Mouse (Mus musculus) mouse embryonic stem cell (cell line): ENCODE data around the gene Poc1a.

Source experiments
- in situ Hi-C, 2 experiments: fragments of 300-500 bp; cut with MboI; formaldehyde crosslinking; loops; 1 replicate in 1 of 2; 3 replicates in 1 of 2; pipeline ENCODE4 v1.14.3; 2019 to 2020; ENCODE audit warnings: low sequenced_read_pairs in 2 of 2, low pct_unique_long_range_greater_than_20kb in 1 of 2, mixed read lengths in 1 of 2; ENCODE audit not compliant: unreplicated experiment in 1 of 2

Gene Poc1a

DNA sequence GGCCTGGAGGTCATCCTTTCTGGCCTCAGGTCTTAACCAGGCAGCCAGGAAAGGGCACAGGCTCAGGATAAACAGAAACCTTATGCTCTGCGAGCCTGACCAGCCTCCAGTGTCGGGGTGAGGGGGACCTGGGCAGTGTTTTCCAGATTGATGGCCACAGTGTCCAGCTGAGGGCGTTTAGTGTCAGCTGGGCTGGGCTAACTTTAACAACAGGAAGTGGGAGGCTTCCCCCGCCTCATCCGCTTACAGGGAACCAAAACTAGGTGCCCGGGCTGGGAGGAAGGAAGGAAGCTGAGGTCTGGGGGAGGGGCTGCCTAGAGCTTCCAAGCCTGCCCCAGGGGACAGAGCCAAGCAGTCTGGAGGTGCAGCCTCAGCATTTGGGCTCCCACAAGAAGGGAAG is 90.9 kb downstream of the Poc1a start:
- in situ Hi-C loops = no loop called here

DNA sequence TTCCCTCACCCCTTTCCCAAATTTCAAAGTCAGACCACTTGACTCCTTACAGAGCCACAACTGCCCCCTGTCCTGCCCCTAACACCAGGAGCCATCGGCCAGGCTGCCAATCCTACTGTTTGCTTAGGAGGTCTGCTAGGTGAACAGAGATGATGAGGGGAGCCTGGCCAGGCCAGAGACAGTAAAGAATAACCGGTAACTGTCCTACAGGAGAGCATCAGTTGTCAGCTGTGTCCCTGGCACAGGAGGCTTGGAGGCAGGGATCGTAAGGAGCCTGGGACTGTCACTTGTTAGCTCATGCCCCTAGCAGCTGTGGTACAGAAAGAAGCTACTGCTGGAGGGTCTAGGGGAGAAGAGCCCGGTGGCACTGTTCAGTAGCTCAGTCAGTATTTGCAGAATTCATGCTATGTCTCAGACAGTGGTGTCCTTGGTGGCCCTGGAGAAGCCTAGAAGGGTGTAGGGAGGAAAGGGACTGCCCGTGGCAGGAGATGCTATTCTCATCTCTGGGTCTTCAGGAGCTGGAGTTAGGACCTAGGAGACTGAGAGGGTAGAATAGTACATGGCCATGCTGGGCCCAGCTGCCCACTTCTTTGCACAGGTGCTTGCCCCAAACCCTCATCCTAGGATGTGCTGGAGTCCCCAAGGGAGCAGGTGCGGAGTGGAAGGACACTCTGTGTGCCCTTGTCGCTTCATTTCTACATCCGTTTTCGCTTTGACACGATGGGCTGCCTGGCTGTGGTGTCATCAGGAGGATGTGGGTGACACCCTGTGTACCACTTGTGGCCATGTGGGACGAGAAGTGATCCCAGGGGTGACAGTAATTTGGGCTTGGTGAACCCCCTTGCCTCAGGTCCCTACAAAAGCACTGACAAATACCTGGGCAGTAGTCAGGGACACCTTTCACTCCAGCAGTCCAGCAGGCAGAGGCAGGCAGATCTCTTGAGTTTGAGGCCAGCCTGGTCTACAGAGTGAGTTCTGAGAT is 91.9 kb downstream of the Poc1a start:
- in situ Hi-C loops = no loop called here

DNA sequence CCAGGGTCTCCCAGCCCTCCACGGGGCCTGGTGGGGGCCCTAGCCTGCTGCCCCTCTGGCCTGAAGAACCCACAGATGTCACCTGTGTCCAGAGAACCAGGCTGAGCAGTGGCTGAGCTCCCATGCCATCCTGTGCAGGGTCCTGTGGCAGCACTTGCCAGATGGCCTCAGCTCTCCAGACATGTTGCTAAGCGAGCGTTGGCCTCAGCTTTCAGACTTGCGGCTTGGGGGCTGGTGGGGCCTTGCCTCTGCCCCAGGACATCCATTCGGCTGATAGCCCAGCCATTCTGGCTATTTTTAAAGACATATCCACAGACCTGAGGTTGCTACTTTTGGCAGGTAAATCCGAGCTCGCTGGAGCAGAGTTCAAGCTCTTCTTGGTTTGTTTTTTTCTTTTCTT is 93.1 kb downstream of the Poc1a start:
- in situ Hi-C loops = no loop called here

DNA sequence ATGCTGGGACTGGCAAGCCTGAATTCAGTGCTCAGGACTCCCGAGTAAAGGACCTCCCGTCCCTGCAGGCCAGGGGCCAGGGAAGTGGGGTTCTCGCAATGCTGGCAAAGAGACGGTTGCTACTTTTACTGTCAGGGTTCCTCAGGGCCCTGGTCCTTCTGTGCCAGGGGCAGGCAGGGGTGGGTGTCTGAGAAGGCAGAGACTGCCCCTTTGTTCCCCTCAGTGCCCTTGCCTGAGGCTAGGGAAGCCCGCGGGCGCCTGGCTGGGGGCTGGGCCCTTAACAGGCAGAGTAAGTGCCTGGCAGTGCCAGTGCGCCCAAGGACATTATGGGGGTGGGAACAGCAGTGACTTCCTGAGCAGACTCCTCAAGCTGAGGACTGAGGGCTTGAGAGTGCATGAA is 96.4 kb downstream of the Poc1a start:
- in situ Hi-C loops = no loop called here

DNA sequence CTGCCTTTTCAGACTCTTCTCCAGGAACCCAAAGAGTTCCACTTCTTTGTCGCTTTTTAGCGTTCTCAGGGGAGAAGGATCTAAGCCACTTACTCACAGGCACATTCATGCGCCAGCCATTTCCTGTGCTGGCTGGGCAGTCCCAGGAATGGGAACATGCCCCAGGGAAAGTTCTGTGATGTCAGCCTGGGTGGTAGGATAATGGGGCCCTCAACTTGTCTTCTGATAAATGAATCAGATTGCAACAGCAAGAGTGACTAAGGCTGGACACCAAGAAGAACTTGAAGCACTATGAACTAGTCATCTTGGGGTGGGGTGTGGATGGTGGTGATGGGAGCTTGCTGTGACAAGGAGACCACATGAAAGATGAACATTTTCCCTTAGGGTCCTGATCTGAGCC is 97.2 kb downstream of the Poc1a start:
- in situ Hi-C loops = no loop called here

DNA sequence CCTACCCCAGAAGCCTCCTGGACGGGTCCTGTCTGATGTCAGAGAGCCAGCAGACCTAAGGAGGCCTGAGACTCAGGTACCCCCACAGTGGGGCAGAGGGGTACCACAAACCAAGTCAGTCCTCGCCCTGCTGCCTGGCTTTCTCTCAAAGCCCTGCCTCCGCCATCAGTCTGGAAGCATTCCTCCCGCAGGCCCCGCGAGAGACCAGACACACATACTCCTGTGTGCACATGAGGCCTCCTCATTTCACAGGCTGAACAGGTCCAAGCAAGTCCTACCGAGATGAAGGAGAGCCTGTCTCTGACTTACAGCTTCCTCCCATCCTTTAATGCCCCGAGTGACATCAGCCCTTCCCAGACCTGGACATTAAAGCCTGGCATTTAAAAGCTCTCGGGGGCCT is 97.9 kb downstream of the Poc1a start:
- in situ Hi-C loops = no loop called here

DNA sequence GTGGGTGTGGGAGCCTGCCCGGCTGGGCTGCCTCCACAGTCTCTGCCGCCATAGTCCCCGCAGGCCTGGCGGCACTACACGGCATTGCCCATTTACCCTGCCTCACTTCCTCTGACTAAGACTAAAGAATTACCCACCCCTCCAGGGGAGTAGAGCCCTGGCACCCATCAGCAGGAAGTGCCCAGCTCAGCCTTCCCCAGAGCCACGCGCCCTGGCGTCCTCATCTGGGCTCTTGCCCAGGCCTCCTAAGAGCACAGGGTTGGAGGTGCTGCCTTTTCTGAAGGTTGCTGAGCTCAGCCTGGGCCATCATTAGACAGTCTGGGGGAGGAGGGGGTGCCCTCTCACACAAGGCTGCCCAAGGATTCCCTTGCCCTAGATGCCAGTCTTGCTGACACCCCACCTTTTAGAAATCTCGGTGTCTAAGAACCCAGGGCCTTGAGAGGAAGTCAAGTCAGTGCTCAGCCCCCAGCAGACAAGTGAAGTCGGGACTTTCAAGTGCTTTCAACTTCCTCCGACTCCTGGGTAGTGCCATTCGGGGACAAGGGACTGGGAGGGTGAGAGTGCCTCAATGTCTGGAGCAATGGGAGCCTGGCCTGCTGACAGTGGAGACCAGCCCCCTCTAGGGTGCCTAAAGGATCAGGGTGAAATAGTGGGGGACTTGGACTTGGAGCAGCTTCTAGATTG is 105.5 kb downstream of the Poc1a start:
- in situ Hi-C loops = no loop called here

DNA sequence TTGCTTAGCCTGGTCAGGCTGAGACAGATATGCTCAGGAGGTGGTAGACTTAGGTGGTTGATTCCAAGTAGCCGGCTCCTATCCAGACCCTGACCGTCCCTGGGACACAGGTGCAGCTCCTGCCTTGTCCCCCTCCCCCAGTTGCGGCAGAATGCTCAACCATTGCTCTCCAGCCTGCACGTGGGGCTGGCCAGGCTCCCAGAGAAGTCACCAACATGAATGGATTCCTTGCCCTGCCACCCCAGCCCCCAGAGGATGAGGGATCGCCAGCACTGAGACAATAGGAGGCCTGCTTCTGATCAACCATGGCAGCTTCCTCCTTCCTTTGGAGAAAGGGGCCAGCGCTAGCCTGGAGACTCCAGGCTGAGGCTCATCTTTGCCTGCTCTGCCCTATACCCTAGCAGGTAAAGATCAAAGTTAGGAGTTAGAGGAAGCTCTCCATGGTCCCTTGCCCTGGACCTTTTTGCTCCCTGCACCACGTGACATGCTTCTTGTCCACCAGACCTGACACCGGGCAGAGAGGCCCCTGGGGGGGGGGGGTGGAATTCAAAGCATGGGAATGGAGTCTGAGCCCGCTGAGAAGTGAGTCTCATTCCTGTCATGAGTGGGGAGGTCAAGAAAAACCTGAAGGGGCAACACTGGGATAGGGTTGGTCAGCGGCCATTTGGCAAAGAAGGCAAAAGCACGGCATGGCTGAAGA is 112.1 kb downstream of the Poc1a start:
- in situ Hi-C loops = no loop called here

DNA sequence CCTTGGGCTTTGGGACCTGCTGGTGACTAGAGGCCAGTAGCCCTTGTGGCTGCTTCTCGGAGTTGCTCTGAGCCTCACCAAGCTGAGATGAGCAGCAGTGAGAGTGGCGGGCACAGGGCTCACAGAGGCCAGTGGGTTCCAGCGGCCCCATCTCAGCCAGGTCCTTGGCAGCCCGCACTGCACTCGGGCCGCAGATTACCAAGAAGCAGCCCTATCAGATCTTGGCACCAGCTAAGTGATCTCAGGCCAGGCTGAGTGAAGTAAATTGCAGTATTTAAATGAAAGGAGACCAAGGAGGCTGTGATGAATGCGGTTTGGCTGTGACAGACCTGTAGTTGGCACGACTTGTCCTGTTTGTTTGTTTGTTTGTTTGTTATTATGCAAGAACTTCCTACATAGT is 112.7 kb downstream of the Poc1a start:
- in situ Hi-C loops = no loop called here

DNA sequence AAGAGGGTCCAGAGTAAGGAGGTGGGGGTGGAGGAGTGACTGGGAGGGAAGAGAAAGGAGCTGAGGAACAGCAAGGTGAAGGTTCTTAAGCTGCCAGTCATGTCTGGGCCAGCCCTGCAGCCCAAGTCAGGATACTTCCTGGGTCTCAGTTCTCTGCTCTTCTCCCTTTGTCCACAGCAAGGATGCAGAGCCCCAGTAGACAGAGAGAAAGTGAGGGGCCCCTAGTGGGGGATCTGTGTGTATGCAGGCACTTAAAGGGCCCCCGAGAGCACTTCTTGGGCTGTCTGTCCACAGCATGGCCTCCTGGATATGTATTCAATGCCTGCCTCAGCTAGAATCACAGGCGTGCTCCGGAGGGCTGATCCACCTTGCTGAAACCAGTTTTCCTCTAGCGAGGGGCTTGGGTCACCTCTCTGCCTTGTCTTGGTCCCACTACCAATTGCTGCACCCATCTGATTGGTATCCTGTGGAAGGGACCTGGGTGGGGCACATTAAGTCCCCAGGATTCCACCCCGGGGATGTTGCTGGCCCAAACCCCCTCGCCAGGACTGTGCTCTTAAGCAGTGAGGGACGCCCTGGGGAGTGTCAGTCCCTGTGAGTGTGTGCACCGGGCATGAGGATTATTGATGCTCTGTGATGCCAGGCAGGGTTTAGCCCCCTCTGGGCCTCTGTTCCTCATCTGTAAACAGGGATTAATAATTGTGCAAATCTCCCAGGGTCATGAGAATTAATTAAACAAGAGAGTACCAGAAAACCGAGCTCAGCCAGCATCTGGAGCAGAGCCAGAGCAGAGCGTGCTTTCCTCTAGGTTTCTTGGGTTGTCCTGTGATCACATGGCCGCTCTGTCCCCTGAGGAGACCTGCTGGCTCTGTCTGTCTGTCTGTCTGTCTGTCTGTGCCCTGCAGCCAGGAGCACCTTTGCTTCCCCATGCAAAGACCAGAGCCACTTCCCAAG is 114.1 kb downstream of the Poc1a start:
- in situ Hi-C loops = no loop called here

DNA sequence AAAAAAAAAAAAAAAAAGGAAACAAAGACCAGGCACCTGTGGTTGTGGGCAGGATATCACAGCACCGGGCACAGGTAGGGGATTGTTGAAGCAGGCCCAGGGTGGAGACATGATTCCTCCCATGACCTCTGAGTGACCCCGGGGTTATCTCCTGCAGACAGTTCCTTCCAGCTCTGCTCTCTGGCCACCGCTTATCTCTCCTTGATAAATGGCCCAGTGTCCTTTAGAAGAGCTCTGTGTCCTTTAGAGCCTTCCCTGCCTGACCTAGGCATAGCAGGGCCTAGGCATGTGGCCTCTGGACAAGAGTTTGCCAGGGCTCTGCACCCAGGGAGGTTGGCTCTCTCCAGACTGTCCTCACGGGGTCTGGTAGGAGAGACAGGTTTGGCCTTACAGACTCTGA is 116.9 kb downstream of the Poc1a start:
- in situ Hi-C loops = no loop called here

DNA sequence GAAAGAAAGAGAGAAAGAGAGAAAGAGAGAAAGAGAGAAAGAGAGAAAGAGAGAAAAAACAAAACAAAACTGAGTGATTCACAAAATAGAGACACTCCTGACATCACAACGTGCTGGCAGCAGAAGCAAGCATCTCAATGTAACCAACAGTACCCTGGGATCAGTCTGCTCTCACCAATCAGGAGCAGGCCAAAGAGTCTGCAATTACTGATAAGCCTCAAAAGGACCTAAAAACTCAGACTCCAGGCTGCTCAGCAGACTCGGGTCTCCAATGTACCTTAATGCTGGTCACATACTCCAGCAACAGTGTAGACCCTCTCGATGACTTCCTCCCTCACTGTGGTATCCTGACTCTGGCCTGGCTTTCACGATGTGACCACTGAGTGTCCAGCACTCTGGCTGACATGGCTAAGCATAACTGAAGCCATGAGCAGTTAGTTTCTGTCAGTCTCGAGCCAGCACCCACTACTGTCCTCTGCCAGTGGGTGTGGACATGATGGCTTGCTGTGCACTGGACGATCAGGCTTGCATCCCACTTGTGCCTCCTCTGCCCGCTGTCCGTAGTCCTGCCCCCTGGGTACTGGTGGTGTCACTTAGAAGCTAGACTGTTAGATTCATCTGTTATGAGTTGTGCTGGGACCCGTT is 117.9 kb downstream of the Poc1a start:
- in situ Hi-C loops = no loop called here

DNA sequence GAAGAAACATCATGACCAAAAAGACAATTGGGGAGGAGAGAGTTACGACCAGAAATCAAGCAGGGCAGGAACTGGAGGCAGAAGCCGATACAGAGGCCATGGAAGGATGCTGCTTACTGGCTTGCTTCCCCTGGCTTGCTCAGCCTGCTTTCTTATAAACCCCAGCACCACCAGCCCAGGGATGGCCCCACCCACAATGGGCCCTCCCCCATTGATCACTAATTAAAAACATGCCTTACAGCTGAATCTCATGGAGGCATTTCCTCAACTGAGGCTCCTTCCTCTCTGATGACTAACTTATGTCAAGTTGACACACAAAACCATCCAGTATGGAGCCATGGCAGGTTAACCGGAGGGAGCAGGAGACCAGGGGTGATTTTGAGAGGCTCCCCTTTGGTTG is 118.9 kb downstream of the Poc1a start:
- in situ Hi-C loops = loop anchor here in 1 of 2 experiments (5.0 kb wide), 1 partner anchor 93 kb away; no protein-coding TSS in a partner anchor
